Mouse (Mus musculus) limb, embryonic 14.5 days (tissue): ENCODE results near the gene Cplx3. TPM values are rescaled to one million over a fixed set of nuclear protein-coding genes. Genes with fewer than 3 reads are reported as not detected.
A peak's percentile ranks its signal among the peaks of the same experiment; 100 is the strongest.

Source experiments
- ATAC-seq: fragments of 200-750 bp; cut with Nextera tagmentation; 2 replicates; pipeline ENCODE4 v1.8.0; 2017; ENCODE audit warnings: low read depth, moderate number of reproducible peaks, moderate TSS enrichment; ENCODE audit not compliant: low FRiP score
- DNase-seq: peaks from one replicate; pipeline ENCODE4 v3.0.0-alpha.2; 2015; ENCODE audit warnings: low spot score
- H3K27ac ChIP-seq: fragments of 300-500 bp; sonication (generic); replicated peaks from 2 replicates; pipeline ENCODE4 v1.5.1; 2014; ENCODE audit warnings: low read depth, mild to moderate bottlenecking, low read length, moderate library complexity, mixed read lengths
- H3K27me3 ChIP-seq: fragments of 300-500 bp; sonication (generic); 2 replicates; pipeline ENCODE4 v1.6.1; 2014; ENCODE audit warnings: low read length, mixed read lengths; ENCODE audit not compliant: control insufficient read depth, insufficient read depth
- H3K36me3 ChIP-seq: fragments of 300-500 bp; sonication (generic); 2 replicates; pipeline ENCODE4 v1.6.1; 2014; ENCODE audit warnings: mild to moderate bottlenecking, low read length, moderate library complexity, mixed read lengths; ENCODE audit not compliant: control insufficient read depth, insufficient read depth
- H3K4me1 ChIP-seq: fragments of 300-500 bp; sonication (generic); 2 replicates; pipeline ENCODE4 v1.6.1; 2014; ENCODE audit warnings: antibody characterized with exemption, low read length, mixed read lengths; ENCODE audit not compliant: control insufficient read depth, insufficient read depth
- H3K4me2 ChIP-seq: fragments of 300-500 bp; sonication (generic); replicated peaks from 2 replicates; pipeline ENCODE4 v1.6.1; 2014; ENCODE audit warnings: low read depth, mild to moderate bottlenecking, low read length, moderate library complexity; ENCODE audit not compliant: severe bottlenecking
- H3K4me3 ChIP-seq: fragments of 300-500 bp; sonication (generic); replicated peaks from 2 replicates; pipeline ENCODE4 v1.5.1; 2014; ENCODE audit warnings: low read length
- H3K9ac ChIP-seq: fragments of 300-500 bp; sonication (generic); 2 replicates; pipeline ENCODE4 v1.6.1; 2014; ENCODE audit warnings: mild to moderate bottlenecking, low read depth, low read length, moderate library complexity; ENCODE audit not compliant: severe bottlenecking
- H3K9me3 ChIP-seq: fragments of 300-500 bp; sonication (generic); 2 replicates; pipeline ENCODE4 v1.6.1; 2016; ENCODE audit warnings: low read length; ENCODE audit not compliant: control insufficient read depth
- POLR2A ChIP-seq: fragments of 200-500 bp; IDR thresholded peaks from 2 replicates; pipeline ENCODE4 v1.8.0; 2012; ENCODE audit warnings: inconsistent platforms, mild to moderate bottlenecking, moderate library complexity, borderline replicate concordance; ENCODE audit not compliant: insufficient read depth, insufficient read length; ENCODE audit errors: extremely low read depth
- WGBS: fragments of 180-500 bp; shearing (Covaris S2); extraction: QIAGEN DNeasy Blood & Tissue Kit; methylation state at CpG from one replicate; pipeline ENCODE4 v1.1.7; 2014; 5-methylcytosine and 5-hydroxymethylcytosine counted together
- polyA plus RNA-seq, 2 experiments: library from polyadenylated mRNA; depleted of rRNA in 1 of 2; stranded (reverse) in 1 of 2; unstranded in 1 of 2; fragments of >200 nt; fragmentation: Nextera tagmentation in 1 of 2; extraction: Ambion mirVana in 1 of 2; gene quantifications; 2 replicates each; pipeline versions ENCODE4 v1.2.1 to v1.2.3; 2012 to 2014

The Cplx3 gene
- polyA plus RNA-seq, 2 experiments: not detected

DNA sequence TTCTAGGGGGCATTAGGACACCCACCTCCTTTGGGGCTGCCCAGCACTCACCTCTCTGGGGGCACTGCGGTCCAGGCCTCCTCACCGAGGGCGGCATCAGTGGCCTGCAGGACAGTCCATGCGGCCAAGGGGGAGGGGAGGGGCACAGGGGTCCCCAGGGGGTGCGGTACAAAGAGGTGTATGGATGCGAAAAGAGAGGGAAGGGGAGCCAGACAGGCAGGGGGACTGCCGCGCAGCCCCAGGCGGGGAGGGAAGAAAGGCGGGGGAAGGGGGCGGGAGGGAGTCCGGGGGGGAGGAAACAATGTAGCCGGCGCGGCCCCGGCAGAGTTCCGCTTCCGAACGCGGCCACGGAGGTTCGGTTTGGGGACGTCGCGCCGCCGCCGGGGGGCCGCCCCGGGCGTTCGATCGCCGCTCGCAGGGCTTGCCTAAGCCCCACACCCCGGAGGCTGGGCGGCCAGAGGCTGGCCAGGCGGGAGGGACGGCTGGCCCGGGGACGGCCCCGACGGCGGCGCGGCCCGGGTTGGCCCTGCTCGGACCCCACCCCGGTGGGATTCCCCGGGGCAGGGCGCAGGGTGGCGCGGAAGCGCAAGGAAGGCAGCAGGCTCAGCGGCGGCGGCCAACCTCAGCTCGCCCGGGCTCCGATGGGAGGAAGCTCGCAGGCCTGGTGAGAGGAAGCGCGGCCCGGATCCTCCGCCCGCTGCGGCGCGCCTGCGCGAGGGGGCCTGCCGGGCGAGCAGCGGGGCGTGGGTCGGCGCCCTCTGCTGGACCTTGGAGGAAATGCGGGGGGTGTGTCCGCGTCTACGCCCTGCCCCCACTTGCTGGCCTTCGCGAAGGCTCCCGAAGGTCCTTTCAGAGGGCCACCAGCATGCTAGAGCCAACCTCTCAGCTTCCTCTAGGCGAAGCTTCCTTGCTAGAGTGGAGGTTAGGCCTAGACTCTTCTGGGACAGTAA, 39.1 kb upstream of the Cplx3 start:
- 1% methylated on average over 25 of the region's 85 CpGs for WGBS
- Histone ChIP-seq H3K4me2 (peak overlapping the region; percentile 71), H3K4me1 (peaks cover 33% of the 10 kb centered on the region)

DNA sequence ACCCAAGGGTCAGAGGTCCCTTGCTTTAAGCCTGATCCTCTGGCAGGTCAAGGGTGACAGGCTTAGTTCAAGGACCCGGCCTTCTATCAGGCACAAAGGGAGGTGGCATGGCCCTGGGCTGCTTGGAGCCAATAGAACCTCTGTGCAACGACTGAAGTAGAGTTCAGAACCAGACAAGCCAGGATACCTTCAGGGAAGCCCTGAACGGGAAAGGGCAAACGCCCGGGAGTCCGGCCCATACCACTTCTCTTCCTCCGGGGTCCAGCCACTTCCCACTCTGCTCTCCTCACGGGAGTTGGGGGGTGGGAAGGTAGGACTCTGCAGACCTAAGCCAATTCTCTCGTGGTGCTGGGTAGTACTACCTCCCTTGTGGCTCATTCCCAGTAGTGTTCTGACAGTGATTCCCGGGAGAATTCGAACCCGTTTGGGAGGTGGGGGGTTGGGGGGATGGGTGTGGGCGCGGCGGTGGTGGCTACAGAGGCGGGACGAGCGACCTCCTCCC, 38.4 kb upstream of the Cplx3 start:
- H3K4me1 ChIP-seq: peaks cover 40% of the 10 kb centered on the region
- peak overlapping the region; percentile 71 for H3K4me2 ChIP-seq
- peak overlapping the region; percentile 98 for H3K9ac ChIP-seq
- H3K27me3 ChIP-seq: no peaks in the 10 kb centered on the region
- WGBS: 2% methylated on average over 11 of the region's 18 CpGs
- peak overlapping the region; percentile 95 for H3K4me3 ChIP-seq
- peak overlapping the region; percentile 93 for H3K27ac ChIP-seq
- H3K36me3 ChIP-seq: peaks cover 8% of the 10 kb centered on the region
- ATAC-seq (no peak), DNase-seq (peak; percentile 40)
- no peaks in the 10 kb centered on the region for H3K9me3 ChIP-seq
- TF ChIP-seq POLR2A: no peak

More for the DNA sequence above, 39.1 kb upstream of the Cplx3 start:
- DNase-seq (peak; percentile 85), ATAC-seq (peak; percentile 91)
- 0 out of 2 replicates have a peak, but pooled peaks have one; percentile 49 for TF ChIP-seq POLR2A
- Histone ChIP-seq H3K27ac (peak overlapping the region; percentile 93), H3K27me3 (no peaks in the 10 kb centered on the region), H3K4me3 (peak overlapping the region; percentile 95), H3K36me3 (peaks cover 8% of the 10 kb centered on the region), H3K9me3 (no peaks in the 10 kb centered on the region), H3K9ac (peak overlapping the region; percentile 98)

- peaks cover 8% of the 10 kb centered on the region for H3K36me3 ChIP-seq
- DNase-seq (no peak), ATAC-seq (no peak)
- H3K27me3 ChIP-seq: no peaks in the 10 kb centered on the region
- H3K9me3 ChIP-seq: no peaks in the 10 kb centered on the region
- H3K4me1 ChIP-seq: peaks cover 47% of the 10 kb centered on the region
- peak overlapping the region; percentile 98 for H3K9ac ChIP-seq
- no peak for TF ChIP-seq POLR2A
- H3K27ac ChIP-seq: no peak overlapping the region
- H3K4me3 ChIP-seq: peak overlapping the region; percentile 95
- peak overlapping the region; percentile 71 for H3K4me2 ChIP-seq
- WGBS: 34% methylated on average over 7 of the region's 7 CpGs
Observed at GRCm38 (mm10) chr9:57643856-57644180, 37.7 kb upstream of the Cplx3 start.

- peaks cover 8% of the 10 kb centered on the region for H3K36me3 ChIP-seq
- H3K27ac ChIP-seq: no peak overlapping the region
- ATAC-seq: no peak
- H3K9me3 ChIP-seq: no peaks in the 10 kb centered on the region
- no peak for DNase-seq
- peak overlapping the region; percentile 98 for H3K9ac ChIP-seq
- H3K4me1 ChIP-seq: peaks cover 52% of the 10 kb centered on the region
- 64% methylated on average over 9 of the region's 9 CpGs for WGBS
- peak overlapping the region; percentile 71 for H3K4me2 ChIP-seq
- H3K4me3 ChIP-seq: peak overlapping the region; percentile 95
- no peak for TF ChIP-seq POLR2A
- no peaks in the 10 kb centered on the region for H3K27me3 ChIP-seq
Observed at GRCm38 (mm10) chr9:57643169-57643855, 37.2 kb upstream of the Cplx3 start.
